Mouse (Mus musculus) midbrain, embryonic 12.5 days (tissue): ENCODE measurements at regions not wholly inside any gene's neighbourhood (a gene's known extent, or its start where the extent isn't known, plus 50 kb on each side); places are given as distances from the start of the nearest gene placed in this dataset.

ENCODE experiments used
- ATAC-seq: fragments of 200-750 bp; cut with Nextera tagmentation; 2 replicates; pipeline ENCODE4 v1.8.0; 2017; ENCODE audit warnings: low read depth, moderate TSS enrichment, moderate library complexity; ENCODE audit not compliant: low FRiP score
- H3K27ac ChIP-seq: fragments of 300-500 bp; sonication (generic); replicated peaks from 2 replicates; pipeline ENCODE4 v1.5.1; 2016; ENCODE audit warnings: mild to moderate bottlenecking
- H3K27me3 ChIP-seq: fragments of 300-500 bp; sonication (generic); 2 replicates; pipeline ENCODE4 v1.6.1; 2016; ENCODE audit warnings: mild to moderate bottlenecking
- H3K36me3 ChIP-seq: fragments of 300-500 bp; sonication (generic); 2 replicates; pipeline ENCODE4 v1.6.1; 2016
- H3K4me1 ChIP-seq: fragments of 300-500 bp; sonication (generic); 2 replicates; pipeline ENCODE4 v1.6.1; 2016
- H3K4me2 ChIP-seq: fragments of 300-500 bp; sonication (generic); replicated peaks from 2 replicates; pipeline ENCODE4 v1.6.1; 2016; ENCODE audit warnings: mild to moderate bottlenecking, moderate library complexity
- H3K4me3 ChIP-seq: fragments of 300-500 bp; sonication (generic); 2 replicates; pipeline ENCODE4 v1.5.1; 2016; ENCODE audit warnings: mild to moderate bottlenecking
- H3K9ac ChIP-seq: fragments of 300-500 bp; sonication (generic); replicated peaks from 2 replicates; pipeline ENCODE4 v1.6.1; 2016; ENCODE audit warnings: mild to moderate bottlenecking, moderate library complexity
- H3K9me3 ChIP-seq: fragments of 300-500 bp; sonication (generic); 2 replicates; pipeline ENCODE4 v1.6.1; 2016; ENCODE audit warnings: mild to moderate bottlenecking
- WGBS: fragments of 180-500 bp; shearing (Covaris S2); methylation state at CpG from one replicate; pipeline ENCODE4 v1.1.7; 2016; 5-methylcytosine and 5-hydroxymethylcytosine counted together

- Histone ChIP-seq H3K4me2 (no peak overlapping the region), H3K9ac (no peak overlapping the region), H3K36me3 (no peaks in the 10 kb centered on the region), H3K4me3 (no peak overlapping the region), H3K27me3 (no peaks in the 10 kb centered on the region), H3K27ac (no peak overlapping the region), H3K4me1 (no peaks in the 10 kb centered on the region), H3K9me3 (no peaks in the 10 kb centered on the region)
- peak; percentile 12; the same call in 1 of the 2 replicates for ATAC-seq
- WGBS, result 68% methylated on average over 2 of the region's 2 CpGs
These were observed 1329.8 kb upstream of the Nr2f1 start for GRCm38 (mm10) chr13:79529336-79529735.

GRCm38 (mm10) chr13:79550711-79551110 is 1332.5 kb upstream of the Arrdc3 start:
- ATAC-seq, result no peak
- Histone ChIP-seq H3K4me2 (no peak overlapping the region), H3K36me3 (no peaks in the 10 kb centered on the region), H3K4me1 (0 out of 2 replicates have a peak, but pooled peaks cover 3% of the 10 kb centered on the region), H3K9me3 (no peaks in the 10 kb centered on the region), H3K9ac (no peak overlapping the region), H3K27me3 (no peaks in the 10 kb centered on the region), H3K4me3 (no peak overlapping the region), H3K27ac (no peak overlapping the region)
- 53% methylated on average over 2 of the region's 2 CpGs for WGBS

GRCm38 (mm10) chr13:79555572-79556280 is 1327.5 kb upstream of the Arrdc3 start:
- ATAC-seq, result no peak
- no peaks in the 10 kb centered on the region for H3K36me3 ChIP-seq
- H3K9ac ChIP-seq, result no peak overlapping the region
- WGBS, result 86% methylated on average over 3 of the region's 3 CpGs
- no peak overlapping the region for H3K4me3 ChIP-seq
- H3K27ac ChIP-seq, result no peak overlapping the region
- H3K27me3 ChIP-seq, result no peaks in the 10 kb centered on the region
- no peaks in the 10 kb centered on the region for H3K9me3 ChIP-seq
- H3K4me1 ChIP-seq, result 0 out of 2 replicates have a peak, but pooled peaks cover 3% of the 10 kb centered on the region
- H3K4me2 ChIP-seq, result no peak overlapping the region
